Mouse (Mus musculus) mature B cell (primary cell): Measurements from ENCODE around the gene Oxnad1.

ENCODE experiments used
- in situ Hi-C: fragments of 300-500 bp; cut with MboI; formaldehyde crosslinking; loops from 2 replicates; pipeline ENCODE4 v1.14.3; 2019

Oxnad1 gene

GRCm38 (mm10) chr14:32141723-32142122 is 56.5 kb downstream of the Oxnad1 start, which contains the start of gene Msmb:
Gene Msmb, plus strand, starts transcription at chr14:32142023.
- in situ Hi-C loops: no loop called here

- in situ Hi-C loops: no loop called here
These were observed 59.6 kb downstream of the Oxnad1 start for GRCm38 (mm10) chr14:32144734-32145133.

GRCm38 (mm10) chr14:32145401-32145800 is 60.2 kb downstream of the Oxnad1 start:
- in situ Hi-C loops: no loop called here

GRCm38 (mm10) chr14:32145809-32146511 is 60.8 kb downstream of the Oxnad1 start:
- in situ Hi-C loops: no loop called here

GRCm38 (mm10) chr14:32146578-32146977 is 61.4 kb downstream of the Oxnad1 start:
- in situ Hi-C loops: no loop called here

- in situ Hi-C loops: no loop called here
These were observed 65.7 kb downstream of the Oxnad1 start for GRCm38 (mm10) chr14:32150872-32151271.

- in situ Hi-C loops: no loop called here
These were observed 67.2 kb downstream of the Oxnad1 start for GRCm38 (mm10) chr14:32152243-32152965.
